Mouse (Mus musculus) lung, embryonic 16.5 days (tissue): ENCODE results near the gene E030030I06Rik. TPM values are rescaled to one million over a fixed set of nuclear protein-coding genes. Genes with fewer than 3 reads are reported as not detected.
"Not testable (repeated sequence)": the region's sequence is repeated elsewhere in the genome, so short reads cannot be mapped to it uniquely, and the experiment has no call there.

Experiments used
- ATAC-seq: fragments of 200-750 bp; cut with Nextera tagmentation; 2 replicates; pipeline ENCODE4 v1.8.0; 2017; ENCODE audit warnings: low read depth, mild to moderate bottlenecking, moderate library complexity
- H3K27ac ChIP-seq: fragments of 300-500 bp; sonication (generic); 2 replicates; pipeline ENCODE4 v1.5.1; 2014; ENCODE audit warnings: mild to moderate bottlenecking, control low read depth, low read length
- H3K27me3 ChIP-seq: fragments of 300-500 bp; sonication (generic); 2 replicates; pipeline ENCODE4 v1.6.1; 2014; ENCODE audit warnings: low read depth, low read length, mixed read lengths; ENCODE audit not compliant: control insufficient read depth, insufficient read depth
- H3K36me3 ChIP-seq: fragments of 300-500 bp; sonication (generic); 2 replicates; pipeline ENCODE4 v1.6.1; 2014; ENCODE audit warnings: low read length; ENCODE audit not compliant: control insufficient read depth, insufficient read depth
- H3K4me1 ChIP-seq: fragments of 300-500 bp; sonication (generic); replicated peaks from 2 replicates; pipeline ENCODE4 v1.6.1; 2014; ENCODE audit warnings: low read length, mixed read lengths; ENCODE audit not compliant: control insufficient read depth, insufficient read depth
- H3K4me2 ChIP-seq: fragments of 300-500 bp; sonication (generic); 2 replicates; pipeline ENCODE4 v1.6.1; 2014; ENCODE audit warnings: low read depth, low read length, control low read depth
- H3K4me3 ChIP-seq: fragments of 300-500 bp; sonication (generic); 2 replicates; pipeline ENCODE4 v1.5.1; 2014; ENCODE audit warnings: mild to moderate bottlenecking, low read length, control low read depth
- H3K9ac ChIP-seq: fragments of 300-500 bp; sonication (generic); 2 replicates; pipeline ENCODE4 v1.6.1; 2014; ENCODE audit warnings: low read length, control low read depth
- H3K9me3 ChIP-seq: fragments of 300-500 bp; sonication (generic); 2 replicates; pipeline ENCODE4 v1.6.1; 2016; ENCODE audit warnings: low read length; ENCODE audit not compliant: control insufficient read depth
- WGBS: fragments of 180-500 bp; shearing (Covaris S2); extraction: QIAGEN DNeasy Blood & Tissue Kit; methylation state at CpG from one replicate; pipeline ENCODE4 v1.1.7; 2014; 5-methylcytosine and 5-hydroxymethylcytosine counted together
- polyA plus RNA-seq: library from polyadenylated mRNA; unstranded; fragments of >200 nt; fragmentation: Nextera tagmentation; extraction: Ambion mirVana; gene quantifications from 2 replicates; pipeline ENCODE4 v1.2.1, GENCODE M21; 2015

The E030030I06Rik gene
- polyA plus RNA-seq, 1 experiment from 2014 or later, result 24.5 TPM

DNA sequence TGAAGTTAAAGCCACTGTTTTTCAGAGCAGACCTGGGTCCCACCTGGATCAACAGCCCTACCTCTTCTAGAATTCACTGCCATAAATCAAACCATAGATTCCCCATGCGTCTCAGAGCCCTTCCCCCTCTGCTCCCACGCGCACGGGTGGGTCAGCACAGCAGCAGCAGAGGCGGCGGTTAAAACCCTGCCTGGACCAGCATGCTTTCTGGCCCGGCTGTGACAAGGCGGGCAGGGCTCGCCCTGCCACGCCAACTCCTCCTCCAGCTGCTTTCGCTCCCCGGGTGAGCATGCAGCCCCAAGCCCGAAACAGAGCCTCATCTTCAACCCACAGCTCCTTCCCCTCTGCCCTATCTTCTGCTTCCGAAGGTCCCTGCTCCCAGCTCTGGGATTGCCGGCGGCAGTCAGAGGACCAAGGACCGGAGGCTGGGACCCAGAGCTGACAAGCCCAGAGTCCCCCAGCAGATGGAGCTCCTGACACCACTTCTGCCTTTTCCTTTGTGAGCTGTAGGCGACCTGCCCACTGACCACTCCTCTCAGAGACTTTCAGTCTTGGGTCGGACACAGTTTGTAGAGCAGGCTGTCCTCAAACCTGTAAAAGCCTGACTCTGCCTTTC lies 8.3 kb downstream of the E030030I06Rik start:
- ATAC-seq, result peak; percentile 83
- WGBS, result under 1% methylated on average over 19 of the region's 19 CpGs
- peak overlapping the region; percentile 48 for H3K4me3 ChIP-seq

DNA sequence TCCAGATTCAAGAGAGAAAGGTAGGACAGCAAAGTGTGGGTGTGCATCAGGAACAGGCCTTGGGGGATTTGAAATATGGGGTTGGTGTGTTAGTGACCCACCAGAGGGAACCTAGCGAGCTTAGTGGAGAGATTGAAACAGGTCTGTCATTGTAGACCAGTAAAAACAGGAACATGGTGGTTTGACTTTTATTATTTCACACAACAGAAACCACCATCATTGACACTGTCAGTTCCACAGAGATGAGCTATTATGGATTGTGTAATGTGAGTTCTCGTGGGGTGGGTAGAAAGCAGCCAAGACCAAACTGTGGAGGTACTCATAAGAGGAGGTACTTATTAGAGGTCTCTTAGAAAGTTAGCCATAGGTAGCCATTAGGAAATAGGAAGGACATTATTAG lies 74.5 kb downstream of the E030030I06Rik start:
- Histone ChIP-seq H3K4me3 (no peak overlapping the region), H3K36me3 (no peaks in the 10 kb centered on the region), H3K27ac (no peak overlapping the region), H3K9ac (no peak overlapping the region), H3K27me3 (no peaks in the 10 kb centered on the region), H3K4me2 (no peak overlapping the region), H3K9me3 (no peaks in the 10 kb centered on the region), H3K4me1 (no peaks in the 10 kb centered on the region)
- WGBS, result 75% methylated on average over 2 of the region's 2 CpGs
- no peak for ATAC-seq

More for the DNA sequence above, 8.3 kb downstream of the E030030I06Rik start:
- Histone ChIP-seq H3K9ac (peak overlapping the region; percentile 49), H3K27ac (no peak overlapping the region), H3K36me3 (no peaks in the 10 kb centered on the region), H3K9me3 (no peaks in the 10 kb centered on the region), H3K4me1 (no peaks in the 10 kb centered on the region), H3K27me3 (no peaks in the 10 kb centered on the region), H3K4me2 (peak overlapping the region; percentile 62)

DNA sequence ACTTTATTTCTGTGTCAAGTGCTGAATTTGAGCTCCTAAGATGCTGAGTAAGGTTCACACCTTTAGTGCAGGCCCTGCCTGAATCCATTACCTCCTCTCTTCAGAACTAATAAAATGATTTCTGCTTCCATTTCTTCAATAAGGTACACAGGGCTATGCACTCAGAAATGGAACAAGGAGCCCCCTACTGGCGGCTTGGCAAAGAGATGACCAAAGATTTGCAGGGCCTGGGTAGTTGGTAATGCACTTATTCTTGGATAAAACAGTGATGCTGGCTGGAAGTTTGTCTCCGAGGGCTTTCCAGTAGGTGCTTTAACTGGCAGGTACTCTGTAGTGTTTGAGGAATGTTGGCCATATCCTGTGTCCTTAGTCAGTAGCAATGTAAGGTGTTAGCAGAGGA lies 76.3 kb downstream of the E030030I06Rik start:
- 58% methylated on average over 2 of the region's 2 CpGs for WGBS
- ATAC-seq, result no peak
- H3K4me1 ChIP-seq, result no peaks in the 10 kb centered on the region

DNA sequence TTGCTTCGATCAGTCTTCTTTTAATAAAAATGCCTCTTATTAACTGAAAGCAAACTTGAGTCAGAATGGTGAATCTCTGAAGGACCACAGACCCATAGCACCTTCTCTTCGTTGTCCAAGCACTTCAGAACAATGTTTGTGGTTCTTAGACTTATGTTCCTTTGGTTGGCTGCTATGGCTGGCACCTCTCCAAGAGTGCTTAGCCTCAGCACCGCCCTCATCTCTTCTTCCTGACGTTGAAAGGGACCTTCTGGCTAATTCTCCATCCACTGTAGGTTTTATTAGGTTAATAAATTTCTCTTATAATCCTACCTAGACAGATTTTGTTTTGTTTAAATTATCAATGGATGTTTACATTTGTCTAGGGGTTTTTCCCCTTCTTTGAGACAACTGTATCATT lies 78.5 kb downstream of the E030030I06Rik start:
- no peaks in the 10 kb centered on the region for H3K36me3 ChIP-seq
- H3K27me3 ChIP-seq, result no peaks in the 10 kb centered on the region
- no peak overlapping the region for H3K4me2 ChIP-seq
- H3K27ac ChIP-seq, result no peak overlapping the region
- no peaks in the 10 kb centered on the region for H3K4me1 ChIP-seq
- H3K9me3 ChIP-seq, result no peaks in the 10 kb centered on the region
- WGBS, result 23% methylated on average over 4 of the region's 4 CpGs
- no peak overlapping the region for H3K4me3 ChIP-seq
- no peak for ATAC-seq
- H3K9ac ChIP-seq, result no peak overlapping the region

More for the DNA sequence above, 76.3 kb downstream of the E030030I06Rik start:
- no peaks in the 10 kb centered on the region for H3K27me3 ChIP-seq
- H3K9ac ChIP-seq, result no peak overlapping the region
- H3K4me3 ChIP-seq, result no peak overlapping the region
- H3K27ac ChIP-seq, result no peak overlapping the region
- H3K4me2 ChIP-seq, result no peak overlapping the region
- no peaks in the 10 kb centered on the region for H3K9me3 ChIP-seq
- H3K36me3 ChIP-seq, result no peaks in the 10 kb centered on the region

DNA sequence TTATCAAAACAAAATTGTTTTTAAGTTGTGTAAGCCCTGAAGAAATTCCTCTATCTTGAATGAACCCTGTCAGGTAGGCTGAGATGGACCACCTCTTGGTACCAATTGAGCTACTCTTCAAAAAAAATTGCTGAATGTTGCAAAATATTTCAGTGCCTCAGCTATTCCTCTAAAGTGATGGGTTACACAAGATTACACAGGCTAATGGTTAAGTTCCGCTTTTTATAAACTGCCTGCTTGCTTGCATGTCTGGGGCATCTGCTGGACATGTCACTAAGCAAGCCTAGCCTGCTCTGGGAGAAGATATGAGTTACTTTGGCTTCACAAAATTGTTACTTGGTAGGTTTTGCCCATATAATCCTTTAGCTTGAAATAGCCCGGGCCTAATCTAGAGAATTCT lies 78.9 kb downstream of the E030030I06Rik start:
- Histone ChIP-seq H3K27ac (no peak overlapping the region), H3K4me1 (no peaks in the 10 kb centered on the region), H3K4me3 (no peak overlapping the region), H3K27me3 (no peaks in the 10 kb centered on the region), H3K9me3 (no peaks in the 10 kb centered on the region), H3K9ac (no peak overlapping the region), H3K36me3 (no peaks in the 10 kb centered on the region), H3K4me2 (no peak overlapping the region)
- 71% methylated on average over 2 of the region's 2 CpGs for WGBS
- ATAC-seq, result no peak

DNA sequence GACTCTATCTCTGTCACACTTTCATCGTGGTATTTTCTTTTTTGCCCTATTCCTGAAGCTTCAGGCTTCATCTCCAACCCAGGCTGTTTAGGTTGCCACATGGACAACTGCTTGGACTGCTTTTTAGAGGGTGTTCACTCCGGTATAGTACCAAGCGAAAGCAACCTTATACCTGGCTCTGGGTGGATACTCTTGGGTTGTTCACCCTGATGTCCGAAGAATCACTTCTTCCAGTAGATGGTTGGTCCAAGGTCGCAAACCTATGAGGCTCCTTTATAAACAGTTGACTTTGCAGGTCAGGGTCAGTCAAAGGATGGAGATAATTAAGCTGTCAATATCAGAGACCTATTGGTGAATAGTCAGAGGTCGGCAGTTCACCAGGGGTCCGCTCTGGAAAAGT lies 81.1 kb downstream of the E030030I06Rik start, which contains the start of gene 4930444G20Rik:
TSS of gene 4930444G20Rik (minus strand) at position 101 of the 400 bp plus-strand sequence.
- not testable (repeated sequence) for H3K9ac ChIP-seq, H3K36me3 ChIP-seq, H3K27ac ChIP-seq, H3K9me3 ChIP-seq, H3K4me3 ChIP-seq, H3K4me2 ChIP-seq, H3K27me3 ChIP-seq, H3K4me1 ChIP-seq, ATAC-seq
- 87% methylated on average over 7 of the region's 7 CpGs for WGBS

Other genes starting within 250 kb of the E030030I06Rik start
- not detected in 2 replicates for gene 4930444G20Rik, start 81.2 kb downstream of the E030030I06Rik start, polyA plus RNA-seq
- gene Raet1e, start 9.3 kb upstream of the E030030I06Rik start, polyA plus RNA-seq, result 9.0 and 10.8 TPM in 2 replicates
- gene H60b, start 9.3 kb upstream of the E030030I06Rik start, polyA plus RNA-seq, result 0.99 and 1.6 TPM in 2 replicates
- gene Raet1d, start 211.3 kb upstream of the E030030I06Rik start, polyA plus RNA-seq, result 9.4 and 9.7 TPM in 2 replicates